Mouse (Mus musculus) hindbrain, embryonic 15.5 days (tissue): Measurements from ENCODE around the gene Vat1l. TPM values are rescaled to one million over a fixed set of nuclear protein-coding genes. Genes with fewer than 3 reads are reported as not detected.

Experiments
- ATAC-seq: fragments of 200-750 bp; cut with Nextera tagmentation; 2 replicates; pipeline ENCODE4 v1.8.0; 2017; ENCODE audit warnings: low read depth, moderate number of reproducible peaks, moderate TSS enrichment; ENCODE audit not compliant: low FRiP score
- H3K27ac ChIP-seq: fragments of 300-500 bp; sonication (generic); replicated peaks from 2 replicates; pipeline ENCODE4 v1.5.1; 2015; ENCODE audit warnings: mild to moderate bottlenecking, inconsistent platforms
- H3K27me3 ChIP-seq: fragments of 300-500 bp; sonication (generic); 2 replicates; pipeline ENCODE4 v1.6.1; 2015; ENCODE audit warnings: control low read depth, inconsistent platforms
- H3K36me3 ChIP-seq: fragments of 300-500 bp; sonication (generic); 2 replicates; pipeline ENCODE4 v1.6.1; 2015; ENCODE audit warnings: control low read depth, inconsistent platforms
- H3K4me1 ChIP-seq: fragments of 300-500 bp; sonication (generic); replicated peaks from 2 replicates; pipeline ENCODE4 v1.6.1; 2015; ENCODE audit warnings: control low read depth, inconsistent platforms
- H3K4me2 ChIP-seq: fragments of 300-500 bp; sonication (generic); 2 replicates; pipeline ENCODE4 v1.6.1; 2015; ENCODE audit warnings: moderate library complexity, mild to moderate bottlenecking, inconsistent platforms
- H3K4me3 ChIP-seq: fragments of 300-500 bp; sonication (generic); 2 replicates; pipeline ENCODE4 v1.5.1; 2015; ENCODE audit warnings: mild to moderate bottlenecking, inconsistent platforms
- H3K9ac ChIP-seq: fragments of 300-500 bp; sonication (generic); 2 replicates; pipeline ENCODE4 v1.6.1; 2015; ENCODE audit warnings: inconsistent platforms
- H3K9me3 ChIP-seq: fragments of 300-500 bp; sonication (generic); 2 replicates; pipeline ENCODE4 v1.6.1; 2016; ENCODE audit warnings: control low read depth, inconsistent platforms
- WGBS: fragments of 180-500 bp; shearing (Covaris S2); methylation state at CpG from one replicate; pipeline ENCODE4 v1.1.7; 2015; 5-methylcytosine and 5-hydroxymethylcytosine counted together
- polyA plus RNA-seq: library from polyadenylated mRNA; unstranded; fragments of >200 nt; fragmentation: Nextera tagmentation; extraction: Ambion mirVana; gene quantifications from 2 replicates; pipeline ENCODE4 v1.2.1, GENCODE M21; 2015

The Vat1l gene
- polyA plus RNA-seq, 1 experiment from 2014 or later = 62.2 TPM

GRCm38 (mm10) chr8:114418486-114418885, 213.1 kb downstream of the Vat1l start:
- H3K4me1 ChIP-seq = no peaks in the 10 kb centered on the region
- WGBS = 74% methylated on average over 5 of the region's 5 CpGs

GRCm38 (mm10) chr8:114418904-114419303, 213.5 kb downstream of the Vat1l start:
- H3K4me1 ChIP-seq = no peaks in the 10 kb centered on the region
- no peaks in the 10 kb centered on the region for H3K27me3 ChIP-seq
- H3K4me2 ChIP-seq = no peak overlapping the region
- H3K9me3 ChIP-seq = no peaks in the 10 kb centered on the region
- WGBS = 79% methylated on average over 6 of the region's 6 CpGs
- no peak overlapping the region for H3K4me3 ChIP-seq
- H3K27ac ChIP-seq = no peak overlapping the region
- no peaks in the 10 kb centered on the region for H3K36me3 ChIP-seq
- H3K9ac ChIP-seq = no peak overlapping the region
- no peak for ATAC-seq

More at GRCm38 (mm10) chr8:114418486-114418885, 213.1 kb downstream of the Vat1l start:
- Histone ChIP-seq H3K27ac (no peak overlapping the region), H3K4me3 (no peak overlapping the region), H3K9me3 (no peaks in the 10 kb centered on the region), H3K36me3 (no peaks in the 10 kb centered on the region), H3K4me2 (no peak overlapping the region), H3K9ac (no peak overlapping the region), H3K27me3 (no peaks in the 10 kb centered on the region)
- ATAC-seq = no peak

DNA sequence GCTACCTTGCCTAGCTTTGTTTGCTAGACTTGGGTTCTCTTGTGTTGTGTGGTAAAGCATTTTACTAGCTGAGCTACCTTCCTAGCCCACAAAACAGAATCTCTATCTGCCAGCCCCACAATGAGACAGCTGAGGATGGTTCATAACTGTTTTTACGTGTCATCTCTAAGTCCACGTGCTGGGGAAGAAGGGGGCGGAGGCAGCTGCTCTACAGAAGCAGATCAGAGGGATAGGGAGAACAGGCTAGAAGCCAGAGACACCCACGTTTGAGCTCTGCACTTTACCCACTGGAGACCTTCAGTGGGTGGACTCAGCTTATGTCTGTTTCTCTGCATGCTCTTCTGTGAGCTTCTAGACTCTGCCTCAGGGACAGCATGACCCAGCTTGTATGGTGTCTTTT, 216.1 kb downstream of the Vat1l start:
- H3K36me3 ChIP-seq = no peaks in the 10 kb centered on the region
- no peaks in the 10 kb centered on the region for H3K9me3 ChIP-seq
- H3K4me1 ChIP-seq = no peaks in the 10 kb centered on the region
- no peaks in the 10 kb centered on the region for H3K27me3 ChIP-seq
- H3K4me2 ChIP-seq = no peak overlapping the region
- no peak for ATAC-seq
- no peak overlapping the region for H3K27ac ChIP-seq
- no peak overlapping the region for H3K9ac ChIP-seq
- WGBS = 85% methylated on average over 4 of the region's 4 CpGs
- no peak overlapping the region for H3K4me3 ChIP-seq

Other genes starting within 250 kb of the Vat1l start
- 5.5 and 7.5 TPM in 2 replicates for gene Nudt7, start 72.1 kb upstream of the Vat1l start, polyA plus RNA-seq
- not detected in 2 replicates for gene Clec3a, start 212.5 kb downstream of the Vat1l start, polyA plus RNA-seq
- gene Wwox, start 234.0 kb downstream of the Vat1l start, polyA plus RNA-seq = 13.2 and 13.9 TPM in 2 replicates